Mouse (Mus musculus) embryo, embryonic 11.5 days (tissue): ENCODE measurements around the gene Rangap1.

ENCODE experiments used
- DNase-seq: peaks from one replicate; pipeline ENCODE4 v3.0.0-alpha.2; 2012; ENCODE audit warnings: low read depth, low spot score

Gene Rangap1

DNA sequence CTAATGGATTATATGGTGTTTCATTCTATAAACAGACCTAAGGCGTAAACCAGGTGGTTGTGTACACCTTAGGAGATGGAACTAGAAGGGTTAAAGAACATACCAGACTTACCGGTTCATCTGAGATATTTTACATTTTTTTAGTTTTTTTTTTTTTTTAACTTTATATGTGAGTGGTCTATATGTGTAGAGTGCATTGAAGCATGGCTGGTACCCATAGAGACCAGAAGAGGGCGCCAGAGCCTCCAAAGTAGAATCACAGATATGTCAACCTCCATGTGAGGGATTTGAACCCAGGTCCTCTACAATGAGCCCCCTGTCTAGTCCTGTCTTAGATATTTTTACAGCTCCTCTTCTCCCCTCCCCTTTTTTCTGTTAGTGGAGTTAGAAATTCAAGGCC lies 47.5 kb downstream of the Rangap1 start:
- DNase-seq = peak; percentile 19

DNA sequence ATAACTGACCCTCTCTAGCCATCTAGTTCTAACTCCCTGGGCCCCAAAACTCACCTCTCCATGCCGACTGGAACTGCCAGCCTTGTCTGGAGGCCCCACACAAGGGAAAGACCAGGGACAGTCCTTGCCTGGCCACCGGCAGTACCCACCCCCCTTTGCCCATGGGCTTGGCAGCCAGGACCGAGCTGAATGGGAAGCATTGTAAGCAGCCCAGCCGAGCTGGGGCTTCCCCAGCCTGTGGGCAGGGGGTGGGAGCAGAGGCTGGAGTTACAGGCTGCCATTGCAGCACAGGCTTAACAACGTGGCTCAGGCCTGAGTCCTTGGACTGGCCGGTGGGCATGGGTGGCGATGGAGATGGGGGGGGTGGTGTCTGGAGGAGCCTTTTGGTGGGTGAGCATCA lies 48.2 kb downstream of the Rangap1 start, which contains the start of gene Chadl:
Chadl (minus strand) TSS at position 113 of the 400 bp plus-strand sequence.
- DNase-seq = no peak

DNA sequence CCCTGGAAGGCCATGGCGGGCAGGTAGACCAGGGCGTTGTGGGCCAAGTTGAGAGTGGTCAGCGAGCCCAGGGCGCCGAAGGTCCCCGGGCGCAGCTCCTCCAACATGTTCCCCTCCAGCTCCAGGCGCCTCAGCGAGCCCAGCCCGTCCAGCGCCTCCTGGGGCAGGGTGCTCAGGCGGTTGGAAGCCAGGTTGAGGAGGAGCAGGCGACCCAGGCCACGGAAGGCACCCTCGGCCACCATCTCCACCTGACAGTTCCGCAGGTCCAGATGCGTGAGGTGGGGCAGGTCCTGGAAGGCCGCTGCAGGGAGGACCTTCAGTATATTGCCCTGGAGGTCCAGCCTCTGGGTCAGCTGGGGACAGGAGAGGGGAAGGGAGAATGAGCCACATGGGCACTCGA lies 50.4 kb downstream of the Rangap1 start:
- no peak for DNase-seq

DNA sequence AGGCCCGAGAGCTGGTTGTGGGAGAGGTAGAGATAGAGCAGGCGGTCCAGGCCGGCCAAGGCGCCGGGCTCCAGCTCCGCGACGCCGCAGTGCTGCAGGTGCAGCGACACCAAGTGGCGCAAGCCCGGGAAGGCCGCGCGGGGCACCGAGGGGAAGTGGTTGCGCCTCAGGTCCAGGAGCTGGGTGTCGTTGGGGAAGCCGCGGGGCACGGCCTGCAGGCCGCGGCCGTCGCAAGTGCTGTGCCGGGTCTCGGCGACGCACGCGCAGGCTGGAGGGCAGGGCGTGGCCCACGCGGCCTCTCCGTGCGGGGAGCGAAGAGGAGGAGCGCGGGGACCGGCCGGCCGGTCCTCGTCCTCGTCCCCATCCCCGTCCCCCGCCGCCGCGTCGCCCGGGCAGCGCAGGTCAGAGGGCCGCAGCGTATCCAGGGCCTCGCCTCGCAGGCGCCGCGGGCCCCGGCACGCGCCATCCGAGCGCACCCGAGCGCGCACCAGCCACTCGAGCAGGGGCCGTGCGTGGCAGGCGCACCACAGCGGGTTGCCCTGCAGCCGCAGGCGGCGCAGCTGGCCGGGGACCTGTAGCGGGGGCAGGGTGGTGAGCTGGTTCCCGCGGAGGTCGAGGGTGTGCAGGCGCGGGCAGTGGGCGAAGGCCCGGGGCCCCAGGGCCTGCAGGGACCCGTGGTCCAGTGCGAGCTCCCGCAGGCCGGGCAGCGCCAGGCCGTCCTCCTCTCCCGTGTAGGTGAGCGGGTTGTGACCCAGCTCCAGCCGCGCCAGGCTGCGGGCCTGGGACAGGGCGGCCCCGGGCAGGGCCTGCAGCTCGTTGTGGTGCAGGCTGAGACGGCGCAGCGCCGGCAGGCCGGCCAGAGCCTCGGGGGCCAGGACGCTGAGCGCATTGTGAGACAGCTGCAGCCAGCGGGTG lies 51.1 kb downstream of the Rangap1 start:
- DNase-seq = peak; percentile 67

DNA sequence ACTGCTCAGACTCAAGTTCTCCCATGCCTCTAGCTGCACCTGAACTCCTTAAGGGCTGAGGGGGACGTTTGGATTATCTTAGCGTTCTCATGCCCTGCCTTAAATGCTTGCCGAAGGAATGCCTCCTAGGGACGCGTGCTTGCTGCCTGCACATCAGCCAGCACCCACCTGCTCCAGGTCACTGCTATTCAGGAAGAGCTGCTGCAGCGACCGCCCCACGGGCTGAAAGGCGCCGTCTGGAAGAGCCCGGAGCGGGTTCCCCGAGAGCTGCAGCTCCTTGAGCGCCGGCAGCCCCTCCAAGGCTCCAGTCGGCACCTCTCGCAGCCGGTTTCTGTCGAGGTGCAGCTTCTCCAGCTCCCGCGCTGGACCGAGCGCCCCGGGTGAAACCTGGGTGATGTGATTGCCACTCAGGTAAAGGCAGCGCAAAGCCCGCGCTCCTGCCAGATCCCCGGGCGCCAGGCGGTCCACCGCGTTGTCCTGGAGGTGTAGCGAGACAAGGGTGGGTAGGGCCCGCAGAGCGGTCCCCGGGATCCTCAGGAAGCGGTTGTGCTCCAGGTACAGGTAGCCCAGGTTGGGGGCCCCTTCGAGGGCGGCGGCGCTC lies 51.9 kb downstream of the Rangap1 start:
- no peak for DNase-seq

DNA sequence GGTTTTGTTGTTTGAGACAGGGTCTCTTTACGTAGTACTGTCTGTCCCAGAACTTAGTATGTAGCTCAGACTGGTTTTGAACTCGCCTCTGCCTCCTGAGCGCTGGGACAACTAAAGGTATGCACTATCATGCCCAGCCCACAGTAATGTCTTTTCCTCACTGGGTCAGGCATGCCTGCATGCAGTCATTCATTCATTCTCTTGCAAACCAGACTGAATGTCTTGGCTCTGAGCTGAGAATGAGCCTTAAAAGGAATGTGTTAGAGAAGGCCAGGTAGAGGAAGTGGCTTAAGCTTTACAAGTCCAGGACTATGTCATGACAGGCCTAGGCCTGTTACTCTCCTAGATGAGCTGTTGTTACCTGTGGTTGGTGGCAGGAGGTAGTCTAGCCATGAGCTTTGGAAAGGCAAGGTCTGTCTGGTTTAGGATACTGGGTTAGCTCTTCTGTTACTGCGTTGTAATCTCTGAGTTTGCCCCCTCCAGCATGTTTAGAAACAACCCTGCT lies 65.0 kb downstream of the Rangap1 start:
- DNase-seq = no peak

DNA sequence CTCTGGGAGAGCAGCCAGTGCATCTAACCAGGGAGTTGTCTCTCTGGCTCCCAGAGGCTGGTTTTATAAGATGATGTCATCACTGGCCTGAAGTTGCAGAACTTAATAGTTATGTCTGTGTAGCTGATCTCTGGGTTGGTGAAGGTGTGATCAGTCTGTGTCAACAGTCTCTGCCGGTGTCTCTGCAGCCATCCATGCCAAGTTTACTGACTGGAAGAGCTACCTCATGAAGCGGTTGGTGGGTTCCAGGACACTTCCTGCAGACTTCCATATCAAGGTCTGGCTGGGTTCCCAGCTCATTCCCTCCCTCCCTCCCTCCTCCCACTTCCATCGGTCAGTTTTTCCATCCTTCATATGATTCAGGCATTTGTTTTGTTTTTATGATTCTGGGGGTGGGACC lies 68.7 kb downstream of the Rangap1 start:
- DNase-seq = no peak

DNA sequence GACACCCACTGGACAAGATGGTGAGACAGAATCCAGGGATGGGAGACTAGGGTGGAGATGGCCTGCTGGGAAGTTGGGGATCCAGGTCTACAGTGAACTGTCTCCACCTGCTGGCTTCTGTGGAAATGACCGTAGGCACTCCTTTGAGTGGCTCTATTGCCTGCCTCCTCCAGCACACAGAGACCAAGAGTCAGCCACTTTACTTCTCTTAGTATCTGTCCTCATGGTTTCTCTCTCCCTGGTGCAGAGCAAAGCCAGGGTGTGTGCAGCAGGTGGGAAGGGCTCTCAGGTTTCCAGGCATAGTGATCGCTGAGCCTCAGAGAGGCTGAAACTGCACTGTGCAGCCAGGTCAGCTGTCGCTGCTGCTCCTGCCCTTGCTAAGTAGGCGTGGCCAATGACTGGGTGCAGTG lies 75.1 kb downstream of the Rangap1 start:
- peak; percentile 39 for DNase-seq

DNA sequence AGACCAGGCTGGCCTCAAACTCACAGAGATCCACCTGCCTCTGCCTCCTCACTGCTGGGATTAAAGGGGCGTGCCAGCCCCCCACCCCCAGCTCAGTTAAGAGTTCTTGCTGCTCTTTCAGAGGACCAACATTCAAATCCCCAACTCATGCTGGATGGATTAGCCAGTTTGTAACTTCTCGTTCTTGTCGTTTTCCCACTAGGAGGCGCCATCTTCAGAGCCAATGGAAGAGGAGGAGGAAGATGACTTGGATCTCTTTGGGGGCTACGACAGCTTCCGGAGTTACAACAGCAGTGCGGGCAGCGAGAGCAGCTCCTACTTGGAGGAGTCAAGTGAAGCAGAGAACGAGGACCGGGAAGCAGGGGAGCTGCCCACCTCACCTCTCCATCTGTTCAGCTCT lies 78.4 kb downstream of the Rangap1 start:
- no peak for DNase-seq

DNA sequence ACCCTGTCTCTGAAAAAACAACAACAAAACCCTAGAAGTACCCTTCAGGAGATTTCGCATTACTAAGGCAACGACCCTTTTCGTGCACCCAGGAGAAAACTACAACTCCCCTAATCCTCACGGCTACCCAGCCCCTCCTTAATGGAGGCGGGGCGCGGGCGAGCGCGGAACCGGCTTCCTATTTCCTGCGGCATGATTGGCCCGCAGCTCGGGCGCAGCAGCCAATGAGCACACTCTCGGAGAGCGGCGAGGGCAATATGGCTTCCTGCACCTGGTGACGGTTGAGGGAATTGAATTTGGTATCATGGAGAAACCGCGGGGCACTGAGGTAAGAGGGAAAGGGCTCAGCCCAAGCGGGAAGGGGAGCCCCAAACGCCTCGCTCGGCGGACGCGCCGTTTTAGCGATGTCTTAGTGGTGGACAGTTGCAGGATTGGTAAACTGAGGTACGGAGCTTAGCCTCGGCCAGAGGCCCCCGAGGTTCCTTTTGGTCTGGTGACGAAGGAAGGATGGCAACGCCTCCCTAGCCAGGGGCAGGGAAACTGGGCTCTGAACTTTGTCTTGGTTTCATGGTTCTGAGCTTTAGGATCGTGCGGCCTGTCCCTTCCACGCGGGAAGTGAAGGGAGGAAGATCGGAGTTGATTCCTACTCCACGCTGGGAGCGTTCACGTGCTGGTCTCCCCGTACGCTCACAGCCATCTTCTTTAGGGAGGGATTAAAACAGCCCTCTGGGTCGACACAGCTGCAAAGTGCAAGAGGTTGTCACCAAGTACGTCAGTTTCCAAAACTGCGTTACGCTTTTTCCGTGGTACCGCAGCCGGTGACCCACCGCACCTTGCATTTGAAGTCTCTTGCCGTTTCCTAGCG lies 81.4 kb downstream of the Rangap1 start, which contains the start of gene L3mbtl2:
L3mbtl2 (plus strand) TSS at position 193 of the 865 bp plus-strand sequence.
- DNase-seq = peak; percentile 87

DNA sequence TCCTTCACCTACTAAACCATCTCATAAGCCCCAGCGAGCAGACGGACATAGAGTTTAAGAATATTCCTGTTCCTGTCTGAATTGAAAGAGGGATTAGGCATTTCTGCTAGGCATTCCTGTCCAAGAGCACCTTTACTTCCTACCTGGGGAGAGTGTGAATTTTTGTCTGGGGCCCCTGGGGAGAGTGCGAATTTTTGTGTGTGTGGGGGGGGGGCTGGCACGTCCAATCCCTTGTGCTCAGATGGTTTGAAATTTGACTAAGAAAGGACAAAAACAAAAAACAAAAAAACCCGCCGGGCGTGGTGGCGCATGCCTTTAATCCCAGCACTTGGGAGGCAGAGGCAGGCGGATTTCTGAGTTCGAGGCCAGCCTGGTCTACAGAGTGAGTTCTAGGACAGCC lies 82.0 kb downstream of the Rangap1 start:
- no peak for DNase-seq

DNA sequence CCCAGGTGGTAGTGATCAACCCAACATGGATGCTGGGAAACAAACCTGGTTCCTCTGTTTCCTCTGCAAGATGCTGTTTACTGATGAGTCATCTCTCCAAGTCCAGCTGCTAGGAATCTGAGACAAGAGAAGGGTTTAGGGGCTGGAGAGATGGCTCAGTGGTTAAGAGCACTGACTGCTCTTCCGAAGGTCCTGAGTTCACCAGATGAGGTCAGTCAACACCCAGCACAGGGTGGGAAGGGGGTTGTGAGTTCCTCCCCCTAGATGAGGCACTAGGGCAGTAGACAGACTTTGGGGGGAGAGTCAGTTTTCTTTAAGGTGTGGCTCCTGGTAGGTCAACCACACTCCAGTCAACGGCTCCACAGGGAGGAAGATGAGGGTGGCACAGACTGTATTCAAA lies 83.6 kb downstream of the Rangap1 start:
- no peak for DNase-seq
